In genomic region chr3:137783937-137784911, GRCm38 (mm10) we compare ENCODE assay signal across 11 mouse cellular contexts.
DNase-seq lines count a peak whose midpoint lies in the region; ATAC-seq lines count a peak whose summit lies in the region.
"Had no signal": no experiment of that assay in that cellular context is flagged by ENCODE, and none has a peak within 500 bp of the region (broad histone marks: within the 10 kb centered on the region; RNA-seq: fewer than 3 reads in every experiment).

No protein-coding gene starts in this region.

- peaks cover 9 to 24% of the 10 kb centered on the region in 2 experiments for H3K4me1 ChIP-seq in heart, embryonic 14.5 days (ENCODE audit: control insufficient read depth in 2 of 2, insufficient read depth in 2 of 2, low read length in 2 of 2)
- H3K4me1 ChIP-seq in midbrain, embryonic 15.5 days = peaks cover 30% of the 10 kb centered on the region

- 62% methylated on average over 7 of the region's 7 CpGs for WGBS in heart, embryonic 14.5 days
- WGBS in midbrain, embryonic 15.5 days = 18% methylated on average over 7 of the region's 7 CpGs

- ATAC-seq in heart, embryonic 14.5 days (ENCODE audit: insufficient number of reproducible peaks, insufficient read depth, low FRiP score, low read depth) = no peak
- peak; percentile 79 for ATAC-seq in midbrain, embryonic 15.5 days (replicated peaks)

- no peak for DNase-seq in heart, postnatal 4 days
- peak; percentile 33 for DNase-seq in ZHBTc4 (ENCODE audit: low read depth, low spot score)
- DNase-seq in forelimb bud, embryonic 11.5 days (ENCODE audit: low read depth, low spot score) = peak; percentile 51
- no peak for DNase-seq in spleen, adult 18-20 months
- no peak for DNase-seq in kidney, adult 8-10 months
- no peak for DNase-seq in gastrocnemius, postnatal 36 days
- DNase-seq: lung, postnatal 10 days had no signal

- H3K4me2 ChIP-seq in heart, embryonic 14.5 days (ENCODE audit: low read length) = peak overlapping the region; percentile 40; the same call in 1 of the 2 replicates
- H3K4me2 ChIP-seq in midbrain, embryonic 15.5 days = no peak overlapping the region
- H3K4me2 ChIP-seq: kidney, embryonic 15.5 days had no signal

- intact Hi-C loops in gastrocnemius, postnatal 36 days (cut with DNase I) = no loop called here

- H3K27ac ChIP-seq in heart, embryonic 14.5 days (replicated peaks in 1 of 2; ENCODE audit: control insufficient read depth in 1 of 2, insufficient read depth in 1 of 2, low read depth in 2 of 2, low read length in 2 of 2) = peak overlapping the region; percentile 78 to 85
- H3K27ac ChIP-seq in midbrain, embryonic 15.5 days = peak overlapping the region; percentile 22
- H3K27ac ChIP-seq: kidney, embryonic 15.5 days had no signal

- no peak overlapping the region for H3K4me3 ChIP-seq in heart, embryonic 14.5 days (ENCODE audit: control insufficient read depth in 1 of 2, insufficient read depth in 1 of 2, low read depth in 1 of 2, low read length in 2 of 2)
- H3K4me3 ChIP-seq in midbrain, embryonic 15.5 days = no peak overlapping the region
- H3K4me3 ChIP-seq: kidney, embryonic 15.5 days had no signal

- no peaks in the 10 kb centered on the region; the same call in 1 of the 2 replicates for H3K27me3 ChIP-seq in heart, embryonic 14.5 days (ENCODE audit: control insufficient read depth, insufficient read depth, low read length)
- H3K27me3 ChIP-seq in midbrain, embryonic 15.5 days (replicated peaks) = no peaks in the 10 kb centered on the region

- H3K36me3 ChIP-seq in heart, embryonic 14.5 days (ENCODE audit: control insufficient read depth, insufficient read depth, low read length) = no peaks in the 10 kb centered on the region
- no peaks in the 10 kb centered on the region for H3K36me3 ChIP-seq in midbrain, embryonic 15.5 days (replicated peaks)
- H3K36me3 ChIP-seq: G1E; kidney, embryonic 15.5 days had no signal

- H3K9ac ChIP-seq in heart, embryonic 14.5 days (ENCODE audit: low read length) = no peak overlapping the region
- no peak overlapping the region for H3K9ac ChIP-seq in midbrain, embryonic 15.5 days
- H3K9ac ChIP-seq: kidney, embryonic 15.5 days had no signal

- no peaks in the 10 kb centered on the region for H3K9me3 ChIP-seq in heart, embryonic 14.5 days (ENCODE audit: control insufficient read depth, low read length)
- H3K9me3 ChIP-seq in midbrain, embryonic 15.5 days = no peaks in the 10 kb centered on the region
- H3K9me3 ChIP-seq: G1E; kidney, embryonic 15.5 days had no signal

Comparison
In these comparisons a context has a peak if more than half of its experiments do, and no peak if none do; other contexts are left out.
1. DNase-seq: peak in ZHBTc4 (single experiment) and forelimb bud, embryonic 11.5 days (single experiment); none in heart, postnatal 4 days (single experiment), spleen, adult 18-20 months (0 of 2), kidney, adult 8-10 months (0 of 2) and gastrocnemius, postnatal 36 days (0 of 2).